Mouse (Mus musculus) liver, postnatal 0 days (tissue): ENCODE results near the gene Sln. TPM values are rescaled to one million over a fixed set of nuclear protein-coding genes. Genes with fewer than 3 reads are reported as not detected.

Experiments used
- ATAC-seq: fragments of 200-750 bp; cut with Nextera tagmentation; 2 replicates; pipeline ENCODE4 v1.8.0; 2017; ENCODE audit warnings: mild to moderate bottlenecking, moderate library complexity
- DNase-seq: peaks from one replicate; pipeline ENCODE4 v3.0.0-alpha.2; 2016
- H3K27ac ChIP-seq: fragments of 300-500 bp; sonication (generic); 2 replicates; pipeline ENCODE4 v1.5.1; 2014; ENCODE audit warnings: antibody characterized with exemption, moderate library complexity, mild to moderate bottlenecking, low read depth
- H3K27me3 ChIP-seq: fragments of 300-500 bp; sonication (generic); 2 replicates; pipeline ENCODE4 v1.6.1; 2014; ENCODE audit warnings: low read length, control low read depth, mixed read lengths; ENCODE audit not compliant: insufficient read depth
- H3K36me3 ChIP-seq: fragments of 300-500 bp; sonication (generic); replicated peaks from 2 replicates; pipeline ENCODE4 v1.6.1; 2014; ENCODE audit warnings: mild to moderate bottlenecking, control low read depth, low read length, moderate library complexity, mixed read lengths; ENCODE audit not compliant: insufficient read depth
- H3K4me1 ChIP-seq: fragments of 300-500 bp; sonication (generic); 2 replicates; pipeline ENCODE4 v1.6.1; 2014; ENCODE audit warnings: antibody characterized with exemption, mild to moderate bottlenecking, control low read depth; ENCODE audit not compliant: insufficient read depth
- H3K4me2 ChIP-seq: fragments of 300-500 bp; sonication (generic); 2 replicates; pipeline ENCODE4 v1.6.1; 2014; ENCODE audit warnings: low read depth, mild to moderate bottlenecking, low read length, moderate library complexity, mixed read lengths
- H3K4me3 ChIP-seq: fragments of 300-500 bp; sonication (generic); 2 replicates; pipeline ENCODE4 v1.5.1; 2014; ENCODE audit warnings: low read depth, low read length
- H3K9ac ChIP-seq: fragments of 300-500 bp; sonication (generic); replicated peaks from 2 replicates; pipeline ENCODE4 v1.6.1; 2014; ENCODE audit warnings: mild to moderate bottlenecking, moderate library complexity
- H3K9me3 ChIP-seq: fragments of 300-500 bp; sonication (generic); 2 replicates; pipeline ENCODE4 v1.6.1; 2016; ENCODE audit warnings: mild to moderate bottlenecking, control low read depth, low read length, mixed read lengths
- CTCF ChIP-seq: sonication (generic); IDR thresholded peaks from 2 replicates; pipeline ENCODE4 v1.5.1; 2016; ENCODE audit warnings: antibody characterized with exemption, low read depth
- EP300 ChIP-seq: IDR thresholded peaks from 2 replicates; pipeline ENCODE4 v1.6.1; 2016; ENCODE audit warnings: antibody characterized with exemption, low read depth, mild to moderate bottlenecking
- WGBS: fragments of 180-500 bp; shearing (Covaris S2); extraction: QIAGEN DNeasy Blood & Tissue Kit; methylation state at CpG from one replicate; pipeline ENCODE4 v1.1.7; 2014; ENCODE audit not compliant: insufficient replicate concordance; 5-methylcytosine and 5-hydroxymethylcytosine counted together
- polyA plus RNA-seq: library from polyadenylated mRNA; unstranded; fragments of >200 nt; fragmentation: Nextera tagmentation; extraction: Ambion mirVana; gene quantifications from 2 replicates; pipeline ENCODE4 v1.2.1, GENCODE M21; 2015

The Sln gene
- polyA plus RNA-seq, 1 experiment from 2014 or later = 0.85 TPM

- no peak overlapping the region for H3K4me2 ChIP-seq
- no peaks in the 10 kb centered on the region for H3K27me3 ChIP-seq
- 61% methylated on average over 4 of the region's 4 CpGs for whole genome bisulfite sequencing
- no peak overlapping the region for H3K9ac ChIP-seq
- ATAC-seq (no peak), DNase-seq (no peak)
- no peaks in the 10 kb centered on the region for H3K4me1 ChIP-seq
- H3K36me3 ChIP-seq = no peaks in the 10 kb centered on the region
- H3K4me3 ChIP-seq = no peak overlapping the region
- H3K27ac ChIP-seq = no peak overlapping the region
- TF ChIP-seq CTCF = no peak
- no peak for TF ChIP-seq EP300
- H3K9me3 ChIP-seq = no peaks in the 10 kb centered on the region
Measured at GRCm38 (mm10) chr9:53852158-53852557, 2.2 kb downstream of the Sln start.

GRCm38 (mm10) chr9:53853672-53854071, 3.7 kb downstream of the Sln start:
- H3K27me3 ChIP-seq = no peaks in the 10 kb centered on the region

GRCm38 (mm10) chr9:53854525-53854924, 4.6 kb downstream of the Sln start:
- no peak overlapping the region for H3K27ac ChIP-seq
- no peak for ATAC-seq
- WGBS = 75% methylated on average over 1 of the region's 1 CpGs

More at GRCm38 (mm10) chr9:53853672-53854071, 3.7 kb downstream of the Sln start:
- H3K4me2 ChIP-seq = no peak overlapping the region
- H3K36me3 ChIP-seq = no peaks in the 10 kb centered on the region
- 48% methylated on average over 1 of the region's 1 CpGs for WGBS
- H3K9ac ChIP-seq = no peak overlapping the region
- H3K4me3 ChIP-seq = no peak overlapping the region
- DNase-seq (no peak), ATAC-seq (no peak)
- H3K4me1 ChIP-seq = no peaks in the 10 kb centered on the region
- H3K27ac ChIP-seq = no peak overlapping the region
- H3K9me3 ChIP-seq = no peaks in the 10 kb centered on the region
- TF ChIP-seq EP300 = no peak
- TF ChIP-seq CTCF = no peak

GRCm38 (mm10) chr9:53857864-53858263, 7.9 kb downstream of the Sln start:
- TF ChIP-seq CTCF (no peak), EP300 (no peak)
- no peak overlapping the region for H3K9ac ChIP-seq
- H3K4me2 ChIP-seq = no peak overlapping the region
- ATAC-seq (no peak), DNase-seq (no peak)
- H3K27ac ChIP-seq = no peak overlapping the region
- WGBS = 59% methylated on average over 5 of the region's 5 CpGs
- H3K27me3 ChIP-seq = no peaks in the 10 kb centered on the region
- no peak overlapping the region for H3K4me3 ChIP-seq
- no peaks in the 10 kb centered on the region for H3K4me1 ChIP-seq
- no peaks in the 10 kb centered on the region for H3K36me3 ChIP-seq
- no peaks in the 10 kb centered on the region for H3K9me3 ChIP-seq

More at GRCm38 (mm10) chr9:53854525-53854924, 4.6 kb downstream of the Sln start:
- H3K4me2 ChIP-seq = no peak overlapping the region
- H3K4me3 ChIP-seq = no peak overlapping the region
- no peaks in the 10 kb centered on the region for H3K9me3 ChIP-seq
- no peaks in the 10 kb centered on the region for H3K27me3 ChIP-seq
- no peak for DNase-seq
- H3K36me3 ChIP-seq = no peaks in the 10 kb centered on the region
- no peaks in the 10 kb centered on the region for H3K4me1 ChIP-seq
- TF ChIP-seq EP300 (no peak), CTCF (no peak)
- no peak overlapping the region for H3K9ac ChIP-seq

- no peak for TF ChIP-seq CTCF
- no peak for TF ChIP-seq EP300
- no peaks in the 10 kb centered on the region for H3K36me3 ChIP-seq
- no peak overlapping the region for H3K4me3 ChIP-seq
- 82% methylated on average over 8 of the region's 8 CpGs for WGBS
- ATAC-seq (no peak), DNase-seq (no peak)
- no peak overlapping the region for H3K9ac ChIP-seq
- H3K9me3 ChIP-seq = no peaks in the 10 kb centered on the region
- H3K27me3 ChIP-seq = no peaks in the 10 kb centered on the region
- no peaks in the 10 kb centered on the region for H3K4me1 ChIP-seq
- H3K27ac ChIP-seq = no peak overlapping the region
- no peak overlapping the region for H3K4me2 ChIP-seq
Measured at GRCm38 (mm10) chr9:53873239-53873638, 23.3 kb downstream of the Sln start.

GRCm38 (mm10) chr9:53877423-53877822, 27.5 kb downstream of the Sln start:
- no peak for ATAC-seq
- DNase-seq = no peak
- no peak overlapping the region for H3K4me2 ChIP-seq
- no peaks in the 10 kb centered on the region for H3K36me3 ChIP-seq
- no peak overlapping the region for H3K4me3 ChIP-seq
- no peak overlapping the region for H3K9ac ChIP-seq
- TF ChIP-seq EP300 (no peak), CTCF (no peak)
- WGBS = 46% methylated on average over 2 of the region's 2 CpGs
- no peak overlapping the region for H3K27ac ChIP-seq
- H3K27me3 ChIP-seq = no peaks in the 10 kb centered on the region
- H3K9me3 ChIP-seq = no peaks in the 10 kb centered on the region
- H3K4me1 ChIP-seq = no peaks in the 10 kb centered on the region
